Mouse (Mus musculus) E14TG2a.4 (cell line): ENCODE results near the gene Rasgef1a.

Experiments
- H3K27me3 ChIP-seq: 2 replicates; pipeline ENCODE4 v1.6.1; 2014; ENCODE audit warnings: low read length, control low read depth; ENCODE audit not compliant: insufficient read depth
- H3K36me3 ChIP-seq: 2 replicates; pipeline ENCODE4 v1.6.1; 2014; ENCODE audit warnings: low read length, control low read depth; ENCODE audit not compliant: insufficient read depth
- H3K4me1 ChIP-seq: replicated peaks from 2 replicates; pipeline ENCODE4 v1.6.1; 2014; ENCODE audit warnings: low read depth, low read length, control low read depth
- H3K4me3 ChIP-seq: replicated peaks from 2 replicates; pipeline ENCODE4 v1.5.1; 2014; ENCODE audit warnings: mild to moderate bottlenecking, low read length
- H3K9me3 ChIP-seq: 2 replicates; pipeline ENCODE4 v1.6.1; 2014; ENCODE audit warnings: low read length, control low read depth
- CTCF ChIP-seq: conservative IDR thresholded peaks from 2 replicates; pipeline ENCODE4 v1.5.1; 2014; ENCODE audit warnings: low read length
- NANOG ChIP-seq: IDR thresholded peaks from 2 replicates; pipeline ENCODE4 v1.6.1; 2014; ENCODE audit warnings: borderline replicate concordance, low read length, mixed read lengths
- POU5F1 ChIP-seq: IDR thresholded peaks from 2 replicates; pipeline ENCODE4 v1.6.1; 2014; ENCODE audit warnings: low read length, borderline replicate concordance

Rasgef1a gene

DNA sequence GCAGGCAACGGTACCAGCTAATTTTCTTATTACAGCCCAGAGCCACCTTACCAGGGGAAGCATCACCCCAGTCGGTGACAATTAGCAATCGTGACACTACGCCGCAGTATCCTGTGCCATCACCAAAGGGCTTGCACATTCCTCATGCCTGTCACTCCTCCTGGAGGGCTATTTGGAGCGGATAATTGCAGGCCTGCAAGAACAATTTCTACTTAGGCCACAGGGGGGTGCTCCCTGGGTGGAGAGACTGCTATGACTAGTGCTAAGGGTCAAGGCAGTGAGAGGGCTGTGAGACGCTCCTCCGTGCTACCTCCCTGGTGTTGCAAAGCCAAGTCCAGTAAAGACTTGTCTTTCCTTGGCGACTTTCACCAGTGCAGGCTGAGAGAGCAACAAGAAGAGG lies 16.1 kb upstream of the Rasgef1a start:
- H3K9me3 ChIP-seq, result no peaks in the 10 kb centered on the region
- no peaks in the 10 kb centered on the region for H3K36me3 ChIP-seq
- H3K4me1 ChIP-seq, result peaks cover 42% of the 10 kb centered on the region
- H3K27me3 ChIP-seq, result peaks cover 71% of the 10 kb centered on the region
- no peak overlapping the region for H3K4me3 ChIP-seq
- TF ChIP-seq CTCF (peak; percentile 50), POU5F1 (no peak), NANOG (no peak)

DNA sequence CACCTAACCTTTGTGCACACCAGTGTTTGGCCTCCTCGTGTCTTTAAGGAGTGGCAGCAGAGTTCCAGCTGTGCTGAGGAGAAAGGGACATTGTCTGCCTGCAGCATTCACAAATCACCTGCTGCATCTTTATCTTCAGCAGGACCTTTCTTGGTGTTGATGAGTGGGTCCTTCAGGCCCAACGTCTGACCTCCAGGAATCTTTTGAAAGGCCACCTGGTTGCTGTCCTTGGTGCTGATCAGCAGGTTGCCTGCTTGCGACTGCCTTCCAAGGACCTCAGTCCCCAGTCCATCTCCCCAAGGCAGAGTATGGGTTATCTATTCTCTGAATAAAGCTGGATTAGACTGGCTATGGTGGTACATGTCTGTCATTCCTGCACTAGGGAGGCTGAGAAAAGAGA lies 10.0 kb upstream of the Rasgef1a start:
- Histone ChIP-seq H3K27me3 (peaks cover 67% of the 10 kb centered on the region), H3K4me3 (no peak overlapping the region), H3K4me1 (peaks cover 19% of the 10 kb centered on the region), H3K9me3 (no peaks in the 10 kb centered on the region), H3K36me3 (no peaks in the 10 kb centered on the region)
- no peak for TF ChIP-seq POU5F1
- TF ChIP-seq CTCF, result no peak
- TF ChIP-seq NANOG, result no peak

DNA sequence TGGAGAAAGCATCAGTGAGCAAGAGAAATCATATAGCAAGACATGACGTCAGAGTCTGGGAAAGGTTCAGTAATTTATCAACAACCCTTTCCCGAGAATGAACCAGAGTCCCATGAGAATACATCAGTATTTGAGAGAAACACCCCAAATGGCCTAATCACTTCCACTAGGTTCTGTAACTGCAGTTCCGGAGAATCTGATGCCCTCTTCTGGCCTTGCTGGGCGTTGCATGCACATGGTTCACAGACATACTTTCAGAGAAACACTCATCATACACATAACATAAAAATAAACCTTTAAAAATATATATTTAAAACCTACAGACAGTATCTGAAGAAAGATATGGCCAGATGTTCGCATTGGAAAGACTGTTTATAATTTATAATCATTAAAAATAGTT lies 3.9 kb upstream of the Rasgef1a start:
- H3K4me1 ChIP-seq, result peaks cover 7% of the 10 kb centered on the region
- TF ChIP-seq POU5F1 (no peak), CTCF (peak; percentile 63)
- no peaks in the 10 kb centered on the region for H3K9me3 ChIP-seq
- H3K27me3 ChIP-seq, result peaks cover 54% of the 10 kb centered on the region
- no peak overlapping the region for H3K4me3 ChIP-seq
- H3K36me3 ChIP-seq, result no peaks in the 10 kb centered on the region

DNA sequence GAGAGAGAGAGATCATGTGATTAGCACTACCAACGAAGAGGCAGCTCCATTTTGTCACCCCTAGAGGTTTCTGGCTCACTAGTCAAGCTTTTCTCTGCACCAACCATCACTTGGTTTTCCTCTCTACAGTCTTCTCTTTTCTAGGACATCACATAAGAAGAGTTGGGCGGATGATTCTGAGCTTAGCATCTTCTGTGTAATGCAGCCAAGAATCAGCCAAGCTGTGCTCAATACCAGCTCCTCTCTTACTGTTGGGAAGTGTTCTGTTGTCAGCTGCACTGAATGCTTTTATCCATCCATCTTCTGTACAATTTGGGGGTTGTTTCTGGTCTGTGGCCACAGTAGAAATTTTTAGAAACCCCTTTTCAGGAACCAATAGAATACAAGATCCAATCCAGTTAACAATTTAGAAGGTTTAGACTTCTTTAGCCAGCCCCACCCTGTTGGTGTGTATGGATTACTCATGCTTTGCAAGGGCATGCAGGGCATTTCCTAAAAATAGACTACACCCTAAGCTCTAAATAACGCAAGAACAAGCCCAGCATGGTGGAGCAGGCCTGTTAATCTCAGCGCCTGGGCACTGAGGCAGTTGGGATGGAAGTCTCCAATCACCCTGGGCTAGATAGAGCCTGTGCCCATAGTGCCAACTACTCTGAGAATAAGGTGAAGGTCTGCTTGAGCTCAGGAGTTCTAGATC lies 3.2 kb upstream of the Rasgef1a start:
- H3K4me3 ChIP-seq, result no peak overlapping the region

DNA sequence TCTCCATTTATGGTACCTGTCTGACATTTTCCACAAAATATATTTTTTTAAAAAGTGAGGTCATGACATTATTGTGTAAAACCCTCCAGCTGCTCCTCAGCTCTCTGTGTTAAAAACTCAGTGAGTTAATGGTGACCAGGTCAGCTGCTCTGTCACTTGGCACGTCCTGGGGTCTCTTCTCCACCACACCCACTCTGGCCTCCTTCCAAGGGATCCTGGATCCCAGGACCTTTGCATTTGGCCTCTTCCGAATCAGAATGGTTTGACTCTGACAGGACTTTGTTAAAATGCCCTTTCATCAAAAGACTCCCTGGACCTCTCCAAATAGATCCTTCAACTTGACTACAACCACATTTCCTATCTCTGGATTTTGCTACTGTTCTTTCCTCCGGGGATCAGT lies 982 bp upstream of the Rasgef1a start:
- Histone ChIP-seq H3K27me3 (peaks cover 69% of the 10 kb centered on the region), H3K36me3 (no peaks in the 10 kb centered on the region), H3K4me1 (peaks cover 7% of the 10 kb centered on the region), H3K9me3 (no peaks in the 10 kb centered on the region), H3K4me3 (no peak overlapping the region)
- TF ChIP-seq POU5F1, result no peak
- TF ChIP-seq CTCF, result no peak
- TF ChIP-seq NANOG, result no peak

More for the DNA sequence above, 3.2 kb upstream of the Rasgef1a start:
- Histone ChIP-seq H3K4me1 (peaks cover 7% of the 10 kb centered on the region), H3K9me3 (no peaks in the 10 kb centered on the region), H3K36me3 (no peaks in the 10 kb centered on the region), H3K27me3 (peaks cover 53% of the 10 kb centered on the region)
- TF ChIP-seq POU5F1 (no peak), NANOG (no peak), CTCF (no peak)

DNA sequence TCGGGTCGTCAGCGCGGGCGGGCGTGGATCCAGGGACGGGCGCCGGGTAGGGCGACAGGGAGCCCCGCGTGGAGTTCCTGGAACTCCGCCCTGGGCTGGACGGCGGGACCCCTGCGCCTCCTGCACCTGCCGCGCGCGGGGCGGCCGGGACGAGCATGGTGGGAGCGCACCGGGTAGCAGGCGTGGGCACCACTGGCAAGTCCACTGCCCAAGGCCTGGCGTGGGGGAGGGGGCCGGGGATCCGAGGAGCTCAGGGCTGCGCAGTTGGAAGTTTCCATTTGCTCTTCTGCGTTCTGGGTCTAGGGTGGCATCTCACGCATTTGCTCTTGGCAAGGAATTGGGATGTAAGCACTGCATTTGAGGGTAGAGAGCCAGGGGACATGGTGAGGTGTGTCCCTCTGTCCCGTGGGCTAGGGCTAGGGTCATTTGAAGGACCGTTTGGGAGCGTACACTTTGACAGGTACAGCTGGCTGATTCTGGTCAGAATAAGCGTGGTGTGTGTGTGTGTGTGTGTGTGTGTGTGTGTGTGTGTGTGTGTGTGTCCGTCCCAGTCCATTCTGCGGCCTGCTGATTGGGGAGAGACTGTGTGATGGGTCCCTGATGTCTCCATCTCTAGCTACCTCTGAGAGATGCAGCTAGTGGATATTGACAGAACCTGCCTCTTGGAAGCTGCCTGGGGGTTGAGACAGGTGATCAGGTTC lies 528 bp downstream of the Rasgef1a start:
- H3K4me3 ChIP-seq, result peak overlapping the region; percentile 80
- H3K9me3 ChIP-seq, result no peaks in the 10 kb centered on the region
- H3K27me3 ChIP-seq, result peaks cover 71% of the 10 kb centered on the region
- TF ChIP-seq NANOG (no peak), CTCF (no peak), POU5F1 (no peak)
- no peaks in the 10 kb centered on the region for H3K36me3 ChIP-seq
- H3K4me1 ChIP-seq, result peaks cover 7% of the 10 kb centered on the region

DNA sequence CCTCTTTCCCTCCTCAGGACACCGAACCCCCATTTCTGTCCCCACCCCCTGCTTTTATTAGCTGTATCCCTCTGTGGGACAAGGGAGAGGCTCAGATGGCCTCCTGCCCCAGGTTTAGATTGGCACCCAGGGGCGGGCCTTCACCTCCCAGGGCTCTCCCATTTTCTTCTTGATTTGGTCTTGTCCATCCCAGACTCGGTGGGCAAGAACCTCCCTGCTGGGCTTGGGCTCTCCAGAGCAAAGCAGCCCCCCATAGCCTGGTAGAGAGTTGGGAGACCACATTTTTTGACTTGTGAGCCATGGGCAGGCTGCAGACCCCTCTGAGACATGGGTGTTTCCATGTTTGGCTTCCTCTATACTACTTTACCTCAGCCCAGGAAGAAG lies 1.1 kb downstream of the Rasgef1a start:
- Histone ChIP-seq H3K4me1 (peaks cover 7% of the 10 kb centered on the region), H3K9me3 (no peaks in the 10 kb centered on the region), H3K36me3 (no peaks in the 10 kb centered on the region), H3K27me3 (peaks cover 76% of the 10 kb centered on the region), H3K4me3 (no peak overlapping the region)
- TF ChIP-seq POU5F1, result no peak
- TF ChIP-seq CTCF, result no peak
- TF ChIP-seq NANOG, result no peak

DNA sequence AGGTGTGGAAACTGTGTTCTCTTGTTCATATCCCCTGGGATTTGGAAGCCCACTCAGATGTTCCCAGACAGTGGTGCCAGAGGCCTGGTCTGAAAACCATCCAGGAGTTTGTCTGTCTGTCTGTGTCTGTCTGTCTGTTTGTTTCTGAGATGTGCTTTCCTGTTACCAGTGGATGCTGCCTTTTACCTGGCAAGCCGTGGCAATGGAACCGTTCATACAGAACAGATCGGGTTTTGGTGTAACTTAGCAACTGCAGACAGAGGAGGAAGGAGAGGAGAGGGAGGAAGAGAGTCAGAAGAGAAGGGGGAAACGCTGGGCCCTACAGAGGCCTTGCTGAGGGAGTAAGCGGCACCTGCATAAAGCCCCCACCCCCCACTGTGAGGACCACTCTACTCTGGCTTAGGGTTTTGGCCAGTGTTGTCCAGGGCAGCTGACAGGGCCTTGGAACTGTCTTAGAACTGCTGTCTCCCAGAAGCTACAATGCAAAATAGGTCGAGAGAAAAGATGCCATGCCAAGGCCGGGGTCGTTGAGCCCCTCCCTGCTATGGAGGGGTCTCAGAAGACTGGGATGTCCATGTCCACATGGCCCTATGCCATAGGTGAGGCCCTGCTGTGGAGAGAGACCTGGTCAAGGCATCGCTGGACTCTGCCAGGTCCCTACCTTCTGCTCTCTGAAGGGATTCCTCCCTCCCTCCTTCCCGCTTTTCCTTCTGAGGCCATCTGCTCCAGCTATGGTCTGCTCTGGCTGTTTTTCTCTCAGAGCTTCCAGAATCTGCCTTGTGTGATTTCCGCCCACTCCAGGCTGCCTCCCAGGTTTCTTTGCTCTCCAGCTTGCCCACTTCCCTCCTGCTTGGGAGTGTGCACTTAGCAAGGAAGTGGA lies 2.0 kb downstream of the Rasgef1a start:
- Histone ChIP-seq H3K36me3 (no peaks in the 10 kb centered on the region), H3K27me3 (peaks cover 83% of the 10 kb centered on the region), H3K4me3 (no peak overlapping the region), H3K9me3 (no peaks in the 10 kb centered on the region), H3K4me1 (peaks cover 7% of the 10 kb centered on the region)
- TF ChIP-seq POU5F1 (no peak), NANOG (no peak), CTCF (no peak)
